Mouse (Mus musculus): ENCODE data around the gene BC005537.
"Not testable (repeated sequence)": the region's sequence is repeated elsewhere in the genome, so short reads cannot be mapped to it uniquely, and the experiment has no call there.

BC005537 gene

DNA sequence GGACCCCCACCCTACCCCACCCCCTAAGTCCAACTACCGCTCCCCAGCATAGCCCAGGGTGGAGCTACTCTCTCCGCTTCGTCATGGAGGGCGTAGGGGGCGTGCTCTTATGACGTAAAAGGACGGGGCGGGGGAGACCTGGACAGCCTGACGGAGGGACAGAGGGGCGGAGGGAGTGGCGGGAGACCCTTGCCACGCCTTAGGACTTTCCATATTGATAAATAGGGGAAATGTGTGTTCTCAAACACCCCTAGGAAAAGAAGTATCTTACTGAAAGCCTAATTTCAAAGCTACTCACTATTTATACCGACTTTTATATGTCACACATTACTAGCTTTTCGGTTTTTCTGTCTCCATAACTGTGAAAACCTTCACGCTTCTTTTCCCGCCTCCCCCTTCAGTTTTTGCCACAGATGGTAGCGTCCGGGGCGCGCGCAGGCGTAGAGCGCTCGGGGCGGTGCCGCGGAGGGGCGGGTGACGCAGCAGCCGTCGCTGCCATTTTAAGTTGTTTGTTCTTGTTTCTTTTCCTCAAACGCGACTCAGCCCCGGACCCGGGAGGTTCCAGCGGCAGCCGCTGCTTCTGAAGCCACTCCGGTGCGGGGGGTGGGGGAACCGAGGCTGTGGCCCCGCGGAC is 666 bp upstream of the BC005537 start:
- DNase-seq: peak; percentile 97 to 98

DNA sequence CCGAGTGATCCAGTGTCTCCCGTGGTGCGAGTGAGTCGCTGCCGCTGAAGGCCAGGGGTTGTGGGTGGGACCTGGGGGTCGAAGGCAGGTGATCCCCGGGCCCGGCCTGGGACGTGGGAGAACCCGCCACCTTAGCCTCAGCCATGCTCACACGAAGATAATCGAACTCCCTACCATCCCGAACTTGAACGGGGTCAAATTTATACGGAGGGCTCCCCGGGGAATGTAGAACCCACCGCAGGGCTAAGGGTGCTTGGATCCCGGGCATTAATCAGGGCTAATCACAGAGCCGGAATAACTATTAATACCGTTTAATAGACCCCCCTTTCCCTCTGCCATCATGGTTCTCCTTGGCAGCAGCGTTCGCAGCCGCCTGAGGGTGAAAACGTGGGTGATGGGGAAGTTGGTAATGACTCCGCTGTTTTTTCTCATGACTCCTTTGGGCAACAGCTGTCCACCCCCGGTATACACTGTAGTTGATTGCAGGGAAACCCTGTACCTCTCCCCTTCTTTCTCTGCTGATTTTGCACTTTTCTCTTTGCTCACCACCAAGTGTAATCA is 754 bp downstream of the BC005537 start:
- DNase-seq: peak in 1 of 2 experiments; percentile 19

DNA sequence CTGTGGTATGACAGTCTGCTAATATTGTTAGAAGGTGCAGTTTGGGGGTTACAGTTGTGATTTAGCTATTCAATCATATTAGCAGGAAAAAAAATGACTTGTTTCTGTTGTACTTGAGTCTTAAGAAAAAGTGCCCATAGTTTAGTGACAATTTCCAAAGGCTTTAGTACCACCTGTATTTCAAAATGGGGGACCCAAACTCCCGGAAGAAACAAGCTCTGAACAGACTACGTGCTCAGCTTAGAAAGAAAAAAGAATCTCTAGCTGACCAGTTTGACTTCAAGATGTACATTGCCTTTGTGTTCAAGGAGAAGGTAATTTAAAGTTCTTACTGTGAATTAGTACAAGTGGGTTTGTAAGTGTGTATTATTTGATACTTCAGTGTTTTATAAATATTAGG is 1.7 kb downstream of the BC005537 start:
- DNase-seq: no peak

DNA sequence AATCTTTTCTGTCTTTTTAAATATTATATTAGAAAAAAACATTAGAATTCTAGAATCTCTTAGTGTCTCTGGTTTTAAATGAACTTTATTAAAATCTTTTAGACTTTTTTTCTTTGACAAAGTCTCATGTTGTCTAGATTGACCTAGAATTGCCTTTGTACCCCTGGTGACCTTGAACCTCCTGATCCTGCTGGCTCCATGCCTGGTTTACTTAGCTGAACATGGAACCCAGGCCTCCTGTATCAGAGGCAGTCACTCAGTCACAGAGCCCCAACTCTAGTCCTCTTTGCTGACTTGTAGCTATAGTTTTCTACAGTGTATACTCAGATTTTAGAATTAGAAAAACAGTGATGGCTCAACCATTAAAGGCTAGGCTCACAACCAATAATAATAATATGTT is 4.6 kb downstream of the BC005537 start:
- peak; percentile 55 to 61 for DNase-seq

DNA sequence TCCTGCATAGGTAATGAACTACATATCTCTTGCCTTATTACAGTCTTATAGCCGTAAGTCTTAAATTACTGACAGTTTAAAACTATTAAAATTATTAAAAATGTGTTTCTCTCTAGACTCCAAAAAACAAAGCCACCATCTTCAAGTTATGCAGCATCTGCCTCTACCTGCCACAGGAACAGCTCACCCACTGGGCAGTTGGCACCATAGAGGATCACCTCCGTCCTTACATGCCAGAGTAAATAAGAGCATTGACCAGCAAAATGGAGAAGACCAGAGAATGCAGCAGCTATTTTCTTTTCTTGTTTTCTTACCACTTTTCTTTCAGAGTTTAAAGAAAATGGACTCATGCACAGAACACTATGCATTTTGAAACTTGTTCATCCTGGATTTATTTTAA is 11.1 kb downstream of the BC005537 start:
- no peak for DNase-seq

DNA sequence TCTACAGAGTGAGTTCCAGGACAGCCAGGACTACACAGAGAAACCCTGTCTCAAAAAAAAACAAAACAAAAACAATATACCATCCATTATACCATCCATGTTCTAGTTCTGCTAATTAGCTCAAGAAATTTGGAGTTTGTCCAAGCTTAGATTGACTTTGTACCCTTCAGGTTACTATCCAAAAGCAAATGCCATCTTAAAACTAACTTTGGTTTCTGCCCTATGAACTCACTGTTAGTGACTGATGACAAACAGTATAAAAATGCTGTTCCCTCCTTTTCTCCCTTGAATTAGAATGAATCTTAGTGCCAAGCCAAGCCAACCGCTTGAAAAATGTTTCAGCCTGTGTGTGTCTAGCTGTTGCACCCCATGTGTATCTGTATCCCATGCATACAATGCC is 13.2 kb downstream of the BC005537 start:
- DNase-seq: peak in 1 of 2 experiments; percentile 54

DNA sequence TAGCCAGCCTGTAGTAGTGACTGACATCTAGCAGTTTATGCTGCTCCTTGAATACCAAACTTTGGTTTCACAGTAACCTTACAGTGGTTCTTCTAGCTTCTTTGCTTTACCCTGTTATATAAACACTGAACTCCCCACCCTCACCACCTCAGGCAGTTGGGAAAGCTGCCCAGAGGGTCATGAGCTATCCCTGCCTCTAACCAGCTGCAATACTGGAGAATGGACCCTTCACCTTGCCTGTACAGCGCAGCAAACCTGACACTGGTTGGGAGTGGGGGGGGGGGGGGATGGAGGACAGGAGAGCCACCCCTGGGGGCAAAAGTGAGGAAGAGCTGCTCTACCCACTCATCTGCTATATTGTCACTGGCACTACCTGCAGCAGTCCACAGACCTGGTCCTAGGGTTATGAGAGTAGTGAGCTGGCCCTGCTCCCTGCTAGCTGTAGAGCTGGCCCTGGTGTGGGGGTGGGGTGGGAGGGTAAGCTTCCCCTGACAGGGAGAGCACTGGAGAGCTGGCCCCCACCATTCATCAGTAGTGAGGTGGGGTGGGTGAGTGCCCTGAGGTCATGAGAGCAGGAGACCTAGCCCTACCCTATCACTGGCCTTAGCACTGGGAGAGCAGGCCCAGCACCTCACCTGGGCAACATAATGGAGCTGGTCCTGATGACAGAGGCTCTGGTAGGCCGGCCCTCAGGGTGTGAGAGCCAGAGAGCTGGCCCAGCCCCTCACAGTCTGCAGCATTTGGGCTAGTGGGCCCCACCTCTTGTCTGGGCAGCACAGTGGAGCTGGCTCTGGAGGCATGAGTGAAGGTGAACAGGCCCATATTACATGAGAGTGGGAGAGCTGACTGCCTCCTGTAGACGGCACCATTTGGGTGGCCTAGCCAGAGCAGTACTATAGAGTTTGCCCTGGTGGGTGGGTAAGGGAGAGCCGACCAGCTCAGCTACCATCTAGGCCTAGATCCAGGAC is 15.0 kb downstream of the BC005537 start:
- peak; percentile 50 to 68 for DNase-seq

DNA sequence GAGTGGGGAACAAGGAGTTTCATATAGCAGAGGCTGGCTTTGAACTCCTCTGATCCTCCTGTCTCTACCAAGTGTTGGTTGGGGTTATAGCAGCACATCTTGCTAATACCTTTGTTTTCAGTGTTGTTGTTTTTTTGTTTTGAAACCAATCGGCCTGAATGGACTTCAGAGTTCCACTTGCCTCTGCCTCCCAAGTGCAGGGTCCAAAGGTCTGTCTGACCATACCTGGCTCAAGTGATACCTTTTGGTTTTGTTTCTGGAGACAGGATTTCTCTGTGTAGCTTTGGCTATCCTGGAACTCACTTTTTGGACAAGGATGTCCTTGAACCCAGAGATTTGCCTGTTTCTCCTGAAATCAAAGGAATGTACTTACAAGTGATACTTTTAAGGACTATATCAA is 18.5 kb downstream of the BC005537 start:
- DNase-seq: no peak

DNA sequence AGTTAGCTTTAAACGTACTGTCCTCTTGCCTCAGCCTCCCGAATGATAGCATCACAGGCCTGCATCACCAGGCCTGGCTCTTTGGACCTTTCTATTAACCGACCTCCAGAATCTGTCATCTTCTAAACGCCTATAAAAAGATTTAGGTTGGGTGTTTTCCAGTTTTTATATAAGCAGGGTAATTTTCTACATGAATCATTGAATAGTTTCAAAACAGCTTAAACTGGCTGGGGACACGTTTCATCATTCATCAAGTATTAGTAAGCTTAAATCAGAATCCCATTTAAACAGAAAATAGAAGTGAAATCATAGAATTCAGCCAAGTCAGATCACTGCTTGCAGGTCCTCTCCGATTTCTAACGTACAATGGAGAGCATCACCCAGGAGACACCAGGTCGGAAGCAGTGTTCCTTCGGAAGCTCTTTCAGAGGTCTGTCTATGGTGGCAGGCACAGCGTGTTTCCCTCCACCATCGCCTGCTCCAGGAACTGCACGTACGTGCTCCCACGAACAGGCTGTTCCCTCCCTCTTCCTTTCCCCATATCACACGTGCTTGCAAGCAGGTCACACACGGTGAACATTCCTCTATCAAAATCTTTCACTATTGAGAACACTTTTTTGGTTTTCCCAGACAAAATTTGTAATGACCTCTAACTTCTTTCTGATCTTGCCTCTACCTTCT is 21.3 kb downstream of the BC005537 start:
- DNase-seq: no peak

DNA sequence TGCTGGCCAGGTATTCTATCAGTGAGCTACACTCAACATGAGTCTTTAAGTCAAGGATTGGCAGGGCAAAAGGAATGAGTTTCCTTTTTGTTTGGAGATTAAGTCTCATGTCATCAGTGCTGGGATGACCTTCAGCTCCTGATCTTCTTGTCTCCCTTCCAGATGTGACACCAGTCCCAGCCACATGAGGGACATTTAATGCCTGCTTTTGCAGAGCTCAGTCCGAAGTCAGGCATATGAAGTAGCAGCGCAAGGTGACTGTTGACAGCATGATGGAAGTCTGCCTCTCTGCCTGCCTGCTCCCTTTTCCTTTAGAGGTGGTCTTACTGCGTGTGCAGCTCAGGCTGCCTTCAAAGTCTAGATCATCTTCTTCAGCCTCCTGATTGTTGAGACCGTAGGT is 23.2 kb downstream of the BC005537 start:
- no peak for DNase-seq

DNA sequence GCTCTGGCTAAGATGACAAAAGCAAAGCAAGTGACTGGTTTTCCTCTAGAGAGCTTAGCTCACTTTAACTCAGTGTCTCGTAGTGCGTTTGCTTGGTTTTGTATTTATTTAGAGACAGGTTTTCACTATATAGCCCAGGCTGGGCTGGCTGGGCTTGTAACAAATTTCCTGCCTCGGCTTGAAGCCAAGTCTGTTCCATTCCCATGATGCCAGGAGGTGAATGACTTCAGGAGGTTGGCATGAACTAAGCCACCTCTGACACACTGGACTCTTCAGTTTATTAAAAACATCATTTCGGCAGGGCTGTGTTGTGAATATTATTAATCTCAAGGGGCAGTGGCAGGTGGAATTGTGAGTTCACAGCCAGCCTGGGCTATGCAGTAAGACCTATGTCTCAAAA is 24.1 kb downstream of the BC005537 start:
- peak; percentile 56 to 60 for DNase-seq

DNA sequence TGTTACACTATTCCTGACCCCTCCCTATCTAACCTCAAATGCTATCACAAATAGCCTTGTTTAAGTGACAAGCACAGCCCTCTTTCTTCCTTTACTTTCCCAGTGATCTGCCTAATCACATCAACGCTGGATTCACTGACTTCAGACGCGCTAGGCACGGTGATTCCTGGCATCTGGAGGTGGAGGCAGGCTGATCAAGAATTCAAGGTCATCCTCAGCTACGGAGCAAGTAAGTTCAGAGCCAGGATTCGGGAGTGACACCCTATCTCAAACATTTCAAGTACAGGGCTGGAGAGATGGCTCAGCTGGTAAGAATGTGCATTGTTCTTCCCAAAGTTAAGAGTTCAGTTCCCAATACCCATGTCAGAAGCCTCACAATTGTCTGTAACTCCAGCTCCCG is 24.7 kb downstream of the BC005537 start:
- DNase-seq: no peak

DNA sequence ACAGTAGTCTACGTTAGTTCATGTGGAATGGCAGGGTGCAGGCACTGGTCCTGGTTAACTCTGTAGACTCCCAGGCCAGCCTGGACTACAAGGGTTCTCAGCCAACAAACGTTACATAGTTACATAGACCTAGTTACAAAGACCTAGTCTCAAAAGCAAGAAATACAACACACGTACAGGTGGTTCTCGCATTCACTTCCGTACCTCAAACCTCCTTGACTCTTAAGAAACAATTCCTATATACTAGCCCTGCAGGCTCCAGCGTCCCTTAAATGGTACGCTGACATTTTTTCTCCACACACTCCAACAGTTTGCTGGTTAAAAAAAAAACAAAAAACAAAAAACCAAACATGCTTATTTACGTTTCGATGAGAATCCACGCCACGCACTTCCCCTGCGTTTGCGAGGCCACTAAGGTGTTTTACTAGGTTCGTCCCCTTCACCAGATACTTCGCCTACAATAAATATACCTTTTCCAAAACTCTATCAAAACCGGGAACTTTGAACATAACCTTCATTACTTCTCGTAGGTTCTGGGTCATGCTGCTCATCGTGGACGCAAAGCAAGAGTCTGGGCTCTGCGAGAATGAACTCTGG is 29.4 kb downstream of the BC005537 start:
- DNase-seq: peak in 1 of 2 experiments; percentile 25

DNA sequence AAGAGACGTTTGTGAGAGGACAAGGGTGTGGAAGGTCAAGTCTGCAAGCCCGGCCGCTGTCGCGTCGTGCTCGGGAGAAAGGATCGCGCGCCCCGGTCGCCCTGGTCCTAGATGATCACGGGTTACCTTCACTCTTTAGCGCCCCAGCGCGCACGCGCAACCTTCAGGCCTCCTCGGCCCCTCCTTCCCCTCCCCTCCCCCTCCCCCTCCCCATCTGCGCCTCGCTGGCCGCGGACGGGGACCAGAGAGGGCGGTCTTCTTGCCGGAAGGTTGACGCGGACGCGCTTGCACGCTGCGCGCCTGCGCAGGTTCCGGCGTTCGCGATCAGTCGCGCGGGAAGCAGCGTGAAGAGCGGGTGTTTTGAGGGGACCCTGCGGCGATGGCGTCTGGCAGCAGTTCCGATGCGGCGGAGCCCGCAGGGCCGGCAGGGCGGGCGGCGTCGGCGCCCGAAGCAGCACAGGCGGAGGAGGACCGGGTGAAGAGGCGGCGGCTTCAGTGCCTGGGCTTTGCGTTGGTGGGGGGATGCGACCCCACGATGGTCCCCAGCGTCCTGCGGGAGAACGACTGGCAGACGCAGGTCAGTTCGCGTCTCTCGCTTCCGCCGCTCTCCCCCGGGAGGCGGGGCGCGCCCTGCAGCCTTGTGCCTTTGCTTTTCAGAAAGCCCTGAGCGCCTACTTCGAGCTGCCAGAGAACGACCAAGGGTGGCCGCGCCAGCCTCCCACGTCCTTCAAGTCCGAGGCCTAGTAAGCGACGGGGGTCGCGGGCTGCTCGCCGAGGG is 30.1 kb downstream of the BC005537 start, which contains the start of the genes Acot13 and Tdp2:
Acot13 (minus strand) TSS at position 188 of the 778 bp plus-strand sequence.
Tdp2 (plus strand) TSS at position 327 of the 778 bp plus-strand sequence.
- DNase-seq: peak; percentile 94 to 95

DNA sequence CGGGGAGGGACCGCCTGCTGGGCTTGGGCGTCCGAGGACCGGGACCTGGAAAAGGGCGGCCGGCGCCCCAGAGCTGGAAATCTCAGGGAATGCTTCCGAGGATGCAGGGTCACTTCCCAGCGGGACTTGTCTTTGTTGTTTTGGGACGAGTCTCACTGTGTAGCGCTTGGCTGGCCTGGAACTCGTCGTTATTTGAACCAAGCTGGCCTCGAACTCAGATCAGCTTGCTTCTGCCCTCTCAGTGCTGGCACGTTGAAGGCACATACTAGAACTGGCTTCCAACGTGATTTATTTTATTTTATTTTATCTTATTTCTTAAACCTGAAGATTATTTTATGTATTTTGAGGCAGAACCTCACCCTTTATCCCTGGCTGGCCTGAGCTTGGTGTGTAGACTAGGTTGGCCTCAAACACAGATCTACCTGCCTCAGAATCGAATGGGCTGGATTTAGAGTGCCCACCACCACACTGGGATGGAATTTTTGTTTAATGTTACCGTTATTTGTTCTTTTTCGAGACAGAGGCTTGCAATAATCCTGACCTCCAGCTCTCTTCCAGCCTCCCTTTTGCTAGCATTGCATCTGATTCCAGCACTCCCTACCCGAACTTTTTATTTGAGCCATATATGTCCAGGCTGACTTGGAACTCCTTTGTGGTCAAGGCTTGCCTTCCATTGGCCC is 30.8 kb downstream of the BC005537 start:
- DNase-seq: no peak

DNA sequence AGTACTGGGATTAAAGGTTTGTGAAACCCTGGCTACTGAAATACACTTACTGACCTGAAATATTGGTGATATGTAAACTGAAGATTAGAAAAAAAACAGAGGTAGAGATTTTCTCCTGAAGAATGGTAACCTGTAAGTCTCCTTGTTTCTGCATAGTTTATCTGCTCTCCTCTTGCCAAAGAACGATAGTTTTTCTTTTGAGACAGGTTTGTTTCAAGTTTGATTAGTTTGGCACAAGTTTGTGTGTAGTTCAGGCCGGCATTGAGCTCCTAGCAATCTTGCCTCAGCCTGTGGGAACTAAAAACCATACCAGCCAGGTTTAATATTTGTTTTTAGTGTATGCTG is 31.3 kb downstream of the BC005537 start:
- DNase-seq: no peak

DNA sequence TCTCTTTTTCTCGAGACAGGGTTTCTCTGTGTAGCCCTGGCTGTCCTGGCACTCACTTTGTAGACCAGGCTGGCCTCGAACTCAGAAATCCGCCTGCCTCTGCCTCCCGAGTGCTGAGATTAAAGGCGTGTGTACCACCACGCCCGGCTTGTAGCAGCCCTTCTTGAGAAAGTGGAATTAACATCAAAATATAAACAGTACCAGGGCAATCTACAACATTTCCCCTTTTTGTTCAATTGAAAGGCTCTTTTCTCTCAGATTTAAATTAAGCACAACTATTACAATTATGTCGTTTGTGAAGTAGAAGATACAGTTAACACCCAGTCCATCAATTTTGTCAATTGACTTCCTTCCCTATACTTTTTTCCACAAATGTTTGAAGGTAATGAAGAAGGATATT is 36.3 kb downstream of the BC005537 start:
- not testable (repeated sequence) for DNase-seq

DNA sequence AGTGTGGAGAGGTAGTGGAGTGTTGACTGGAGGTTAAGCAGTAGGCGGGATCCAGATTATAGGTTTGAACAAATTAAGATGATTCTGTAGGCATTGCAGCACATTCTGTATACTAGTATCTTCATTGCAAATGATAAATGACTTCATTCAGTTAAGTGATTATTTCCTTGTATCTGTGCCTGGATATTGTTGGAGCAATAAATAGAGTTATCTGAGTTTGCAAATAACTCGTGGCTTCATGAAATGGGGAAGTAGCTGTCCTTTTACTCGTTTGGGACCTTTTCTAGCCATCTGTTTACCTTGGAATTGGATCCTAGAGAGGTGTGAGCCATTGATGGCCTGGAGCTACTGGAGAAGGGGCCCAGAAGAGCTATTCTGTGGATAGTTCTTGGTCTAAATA is 38.4 kb downstream of the BC005537 start:
- no peak for DNase-seq

DNA sequence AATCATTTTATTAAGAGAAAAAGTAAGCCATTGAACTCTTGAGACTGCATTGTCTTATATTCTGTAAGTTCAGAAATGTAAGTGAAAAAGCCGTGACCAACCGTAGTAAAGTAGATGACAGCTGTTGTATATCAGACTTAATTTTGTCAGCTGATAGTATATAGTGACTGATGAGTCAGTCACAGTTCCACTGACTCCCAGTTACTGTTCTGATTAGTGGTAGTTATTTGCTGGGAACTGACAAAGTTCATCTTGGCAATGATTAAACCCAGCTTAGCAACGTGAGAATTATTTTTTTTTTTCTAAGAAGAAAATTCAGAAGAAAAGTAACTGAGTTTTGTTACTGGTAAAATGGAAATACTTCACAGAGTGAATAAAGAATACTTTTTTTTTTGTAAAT is 40.2 kb downstream of the BC005537 start:
- DNase-seq: no peak

DNA sequence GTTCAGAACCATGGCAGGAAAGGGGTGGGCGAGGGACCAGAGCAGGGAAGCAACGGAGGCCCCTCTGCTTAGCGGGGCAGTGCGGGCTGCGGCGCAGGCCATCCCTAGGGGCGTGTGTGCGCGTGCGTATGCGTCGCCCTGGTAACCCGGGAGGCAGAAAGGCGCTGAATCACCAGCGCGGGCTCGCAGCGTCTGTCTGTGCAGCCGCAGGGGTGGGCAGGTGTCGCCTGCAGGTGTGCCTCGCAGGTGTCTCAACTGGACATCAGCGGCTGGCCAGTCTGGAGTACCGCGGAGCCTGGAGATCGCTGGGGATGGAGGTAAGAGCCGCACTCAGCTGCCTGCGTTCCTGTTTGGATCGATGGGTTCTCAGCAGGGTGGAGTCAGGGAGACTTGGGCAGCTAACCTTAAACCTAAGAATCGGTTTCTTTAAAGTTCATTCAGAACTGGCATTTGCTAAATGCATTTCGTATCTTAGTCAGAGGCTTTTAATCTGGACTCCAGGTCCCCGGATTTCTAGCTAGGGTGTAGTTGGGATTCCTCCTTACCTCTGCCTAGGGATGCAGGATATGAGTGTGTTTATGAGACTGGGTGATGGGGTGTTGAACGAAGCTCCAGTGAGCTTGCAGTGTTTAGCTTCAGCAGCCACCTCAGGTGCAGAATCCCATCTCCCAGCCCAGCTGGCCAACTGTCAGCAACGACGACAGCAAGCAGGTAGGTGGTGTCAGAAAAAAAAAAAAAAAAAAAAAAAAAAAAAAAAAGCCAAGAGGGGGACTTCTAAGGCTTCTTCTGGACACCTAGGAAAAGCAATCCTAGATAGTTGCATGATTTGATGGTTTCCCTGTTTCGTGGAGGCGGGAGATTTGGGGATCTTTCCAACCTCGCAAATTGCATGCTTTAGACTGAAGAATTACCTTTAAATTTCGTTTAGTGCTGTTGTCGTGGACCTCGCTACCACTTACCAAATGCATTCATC is 43.8 kb downstream of the BC005537 start, which contains the start of gene D130043K22Rik:
D130043K22Rik (plus strand) TSS at position 153 of the 973 bp plus-strand sequence.
- DNase-seq: no peak
